Mouse (Mus musculus) megakaryocyte, embryonic 14.5 days (primary cell): ENCODE data around the gene Dram1.

ENCODE experiments used
- FLI1 ChIP-seq: IDR thresholded peaks from 2 replicates; pipeline ENCODE4 v1.6.1; 2012; ENCODE audit warnings: low read length, inconsistent platforms, mixed read lengths
- GATA1 ChIP-seq: IDR thresholded peaks from 3 replicates; pipeline ENCODE4 v1.6.1; 2012; ENCODE audit warnings: mixed read lengths, low read length, inconsistent platforms, borderline replicate concordance

- TF ChIP-seq GATA1 (no peak), FLI1 (no peak)
Measured at GRCm38 (mm10) chr10:88385758-88386157, 6.9 kb upstream of the Dram1 start.
